Mouse (Mus musculus) lung, postnatal 0 days (tissue): ENCODE measurements around the gene Fpgs.

Experiments used
- CTCF ChIP-seq: IDR thresholded peaks from 2 replicates; pipeline ENCODE4 v1.5.1; 2016; ENCODE audit warnings: antibody characterized with exemption, mild to moderate bottlenecking
- EP300 ChIP-seq: IDR thresholded peaks from 2 replicates; pipeline ENCODE4 v1.6.1; 2016; ENCODE audit warnings: antibody characterized with exemption, mild to moderate bottlenecking, control low read depth

DNA sequence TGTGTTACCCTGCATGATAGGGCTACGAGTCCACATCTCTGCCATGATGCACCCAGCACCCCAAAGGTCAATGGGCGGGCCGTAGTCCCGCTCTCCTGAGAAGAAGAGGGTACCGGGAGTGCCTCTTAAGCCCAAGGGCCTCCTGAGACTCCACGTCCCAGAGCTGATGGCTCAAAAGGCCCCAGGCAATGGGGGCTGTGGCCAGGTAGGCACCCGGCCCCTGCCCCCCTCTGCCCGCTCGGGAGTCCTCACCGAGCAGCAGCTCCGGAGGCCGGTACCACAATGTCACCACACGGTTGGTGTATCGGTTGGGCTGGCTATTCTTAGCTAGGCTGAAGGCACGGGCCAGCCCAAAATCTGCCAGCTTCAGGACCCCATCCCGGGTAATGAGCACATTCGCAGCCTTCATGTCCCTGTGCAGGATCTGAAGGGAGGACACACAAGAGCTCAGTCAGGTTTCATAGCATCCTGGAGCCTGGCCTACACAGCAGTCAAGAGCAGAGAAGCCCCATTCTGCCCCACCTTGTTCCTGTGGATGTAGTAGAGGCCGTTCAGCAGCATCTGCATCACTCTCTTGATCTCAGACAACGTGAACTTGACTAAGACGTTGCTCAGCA lies 5.7 kb upstream of the Fpgs start:
- TF ChIP-seq CTCF (no peak), EP300 (no peak)
